Mouse (Mus musculus) embryonic facial prominence, embryonic 14.5 days (tissue): ENCODE data around the gene Olfr523. TPM values are rescaled to one million over a fixed set of nuclear protein-coding genes. Genes with fewer than 3 reads are reported as not detected.

Source experiments
- ATAC-seq: fragments of 200-750 bp; cut with Nextera tagmentation; 2 replicates; pipeline ENCODE4 v1.8.0; 2017; ENCODE audit warnings: low read depth, moderate number of reproducible peaks, moderate TSS enrichment
- DNase-seq: peaks from one replicate; pipeline ENCODE4 v3.0.0-alpha.2; 2015; ENCODE audit warnings: low spot score
- H3K27ac ChIP-seq: fragments of 300-500 bp; sonication (generic); replicated peaks from 2 replicates; pipeline ENCODE4 v1.5.1; 2014; ENCODE audit warnings: low read depth, mild to moderate bottlenecking, low read length, moderate library complexity
- H3K27me3 ChIP-seq: fragments of 300-500 bp; sonication (generic); replicated peaks from 2 replicates; pipeline ENCODE4 v1.6.1; 2014; ENCODE audit warnings: low read length; ENCODE audit not compliant: control insufficient read depth, insufficient read depth
- H3K36me3 ChIP-seq: fragments of 300-500 bp; sonication (generic); 2 replicates; pipeline ENCODE4 v1.6.1; 2014; ENCODE audit warnings: low read length, mixed read lengths; ENCODE audit not compliant: control insufficient read depth, insufficient read depth
- H3K4me1 ChIP-seq: fragments of 300-500 bp; sonication (generic); 2 replicates; pipeline ENCODE4 v1.6.1; 2014; ENCODE audit warnings: antibody characterized with exemption, low read length; ENCODE audit not compliant: control insufficient read depth, insufficient read depth
- H3K4me2 ChIP-seq: fragments of 300-500 bp; sonication (generic); 2 replicates; pipeline ENCODE4 v1.6.1; 2014; ENCODE audit warnings: low read depth, mild to moderate bottlenecking, low read length, moderate library complexity, mixed read lengths
- H3K4me3 ChIP-seq: fragments of 300-500 bp; sonication (generic); 2 replicates; pipeline ENCODE4 v1.5.1; 2014; ENCODE audit warnings: low read depth, mild to moderate bottlenecking, low read length
- H3K9ac ChIP-seq: fragments of 300-500 bp; sonication (generic); 2 replicates; pipeline ENCODE4 v1.6.1; 2014; ENCODE audit warnings: low read depth, mild to moderate bottlenecking, low read length, moderate library complexity, mixed read lengths
- H3K9me3 ChIP-seq: fragments of 300-500 bp; sonication (generic); 2 replicates; pipeline ENCODE4 v1.6.1; 2016; ENCODE audit warnings: low read length; ENCODE audit not compliant: control insufficient read depth
- WGBS: fragments of 180-500 bp; shearing (Covaris S2); extraction: QIAGEN DNeasy Blood & Tissue Kit; methylation state at CpG from one replicate; pipeline ENCODE4 v1.1.7; 2014; 5-methylcytosine and 5-hydroxymethylcytosine counted together
- polyA plus RNA-seq: library from polyadenylated mRNA; unstranded; fragments of >200 nt; fragmentation: Nextera tagmentation; extraction: Ambion mirVana; gene quantifications from 2 replicates; pipeline ENCODE4 v1.2.1, GENCODE M21; 2014

The Olfr523 gene
- polyA plus RNA-seq, 1 experiment from 2014 or later = 0.22 TPM

- Histone ChIP-seq H3K9ac (no peak overlapping the region), H3K36me3 (no peaks in the 10 kb centered on the region), H3K4me3 (no peak overlapping the region), H3K4me1 (no peaks in the 10 kb centered on the region), H3K4me2 (no peak overlapping the region), H3K9me3 (no peaks in the 10 kb centered on the region), H3K27me3 (no peaks in the 10 kb centered on the region), H3K27ac (no peak overlapping the region)
- 85% methylated on average over 10 of the region's 13 CpGs for WGBS
- no peak for ATAC-seq
- no peak for DNase-seq
Measured at GRCm38 (mm10) chr7:140224209-140224608, 51.2 kb downstream of the Olfr523 start.

Other genes starting within 250 kb of the Olfr523 start
- 0.22 TPM in 1 of 2 replicates, not detected in the other for gene Utf1, start 229.4 kb upstream of the Olfr523 start, polyA plus RNA-seq
- 0.48 and 2.4 TPM in 2 replicates for gene 6430531B16Rik, start 194.5 kb upstream of the Olfr523 start, polyA plus RNA-seq
- 1.5 and 2.4 TPM in 2 replicates for gene Adam8, start 180.7 kb upstream of the Olfr523 start, polyA plus RNA-seq
- gene Zfp511, start 136.8 kb upstream of the Olfr523 start, polyA plus RNA-seq = 31.1 and 31.4 TPM in 2 replicates
- gene Tubgcp2, start 136.5 kb upstream of the Olfr523 start, polyA plus RNA-seq = 46.2 and 58.5 TPM in 2 replicates
- not detected in 2 replicates for gene Msx3, start 124.1 kb upstream of the Olfr523 start, polyA plus RNA-seq
- 3.4 and 3.6 TPM in 2 replicates for gene Caly, start 90.7 kb upstream of the Olfr523 start, polyA plus RNA-seq
- gene Prap1, start 79.8 kb upstream of the Olfr523 start, polyA plus RNA-seq = 0.60 TPM in 1 of 2 replicates, not detected in the other
- gene Fuom, start 70.8 kb upstream of the Olfr523 start, polyA plus RNA-seq = 26.0 and 29.4 TPM in 2 replicates
- 16.7 and 17.8 TPM in 2 replicates for gene Paox, start 57.4 kb upstream of the Olfr523 start, polyA plus RNA-seq
- gene Echs1, start 56.7 kb upstream of the Olfr523 start, polyA plus RNA-seq = 136 and 146 TPM in 2 replicates
- 25.0 and 25.4 TPM in 2 replicates for gene Mtg1, start 35.7 kb upstream of the Olfr523 start, polyA plus RNA-seq
- gene Sprn, start 18.3 kb upstream of the Olfr523 start, polyA plus RNA-seq = 1.6 and 2.5 TPM in 2 replicates
- not detected in 2 replicates for gene Olfr522, start 8.5 kb upstream of the Olfr523 start, polyA plus RNA-seq
- 0.25 TPM in 1 of 2 replicates, not detected in the other for gene Olfr524, start 32.7 kb downstream of the Olfr523 start, polyA plus RNA-seq
- 0.06 TPM in 1 of 2 replicates, not detected in the other for gene Cd163l1, start 45.0 kb downstream of the Olfr523 start, polyA plus RNA-seq
- gene 5830411N06Rik, start 74.1 kb downstream of the Olfr523 start, polyA plus RNA-seq = not detected in 2 replicates
- not detected in 2 replicates for gene Olfr525, start 147.6 kb downstream of the Olfr523 start, polyA plus RNA-seq
- not detected in 2 replicates for gene Olfr527, start 160.8 kb downstream of the Olfr523 start, polyA plus RNA-seq
- gene Olfr60, start 188.5 kb downstream of the Olfr523 start, polyA plus RNA-seq = not detected in 2 replicates
- gene Olfr530, start 203.1 kb downstream of the Olfr523 start, polyA plus RNA-seq = not detected in 2 replicates
- not detected in 2 replicates for gene Olfr531, start 229.7 kb downstream of the Olfr523 start, polyA plus RNA-seq
- not detected in 2 replicates for gene Olfr532, start 248.4 kb downstream of the Olfr523 start, polyA plus RNA-seq